Mouse (Mus musculus): ENCODE results near the gene Irf9. TPM values are rescaled to one million over a fixed set of nuclear protein-coding genes. Genes with fewer than 3 reads are reported as not detected.

Gene Irf9
- total and polyA plus RNA-seq, 3 experiments = 9.2 to 12.8 (median 9.6) TPM

- peaks cover 4 to 32% of the 10 kb centered on the region in 2 experiments; a peak in 3 of 4 replicates for H3K4me1 ChIP-seq (ENCODE audit: control insufficient read depth in 1 of 2, insufficient read depth in 2 of 2)
- no peak for DNase-seq (ENCODE audit: extremely low read depth)
- no peak overlapping the region for H3K9ac ChIP-seq (ENCODE audit: insufficient read depth, low read depth)
- peaks cover 56 to 79% of the 10 kb centered on the region in 2 experiments for H3K36me3 ChIP-seq (replicated peaks in 1 of 2; ENCODE audit: control insufficient read depth in 1 of 2, insufficient read depth in 1 of 2, low read length in 1 of 2)
- no peaks in the 10 kb centered on the region for H3K27me3 ChIP-seq (replicated peaks)
- H3K4me2 ChIP-seq (ENCODE audit: insufficient read depth, low read depth, poor library complexity, severe bottlenecking) = no peak overlapping the region
- in situ Hi-C loops (cut with MboI; ENCODE audit: low pct_ligation_motif_present, low pct_unique_long_range_greater_than_20kb, low sequenced_read_pairs) (no loop called here), dilution Hi-C loops (cut with MboI; ENCODE audit: extremely low pct_ligation_motif_present, extremely low pct_unique_long_range_greater_than_20kb, low sequenced_read_pairs) (no loop called here)
- no peaks in the 10 kb centered on the region for H3K9me3 ChIP-seq (replicated peaks; ENCODE audit: low read length)
- H3K79me2 ChIP-seq (replicated peaks; ENCODE audit: control insufficient read depth, extremely low read depth, insufficient read depth, poor library complexity, severe bottlenecking) = no peaks in the 10 kb centered on the region
- H3K4me3 ChIP-seq (replicated peaks in 1 of 3; ENCODE audit: low read depth in 2 of 3, low read length in 2 of 3, poor library complexity in 1 of 3) = no peak overlapping the region
- no peak for TF ChIP-seq POLR2AphosphoS2 (IDR thresholded peaks at IDR 0.05; ENCODE audit: low read depth, low read length)
- TF ChIP-seq JUN (IDR thresholded peaks at IDR 0.05; ENCODE audit: insufficient read depth, low read depth, low read length) = no peak
- TF ChIP-seq ZC3H11A (IDR thresholded peaks at IDR 0.05; ENCODE audit: low read depth, low read length) = no peak
- TF ChIP-seq SIN3A (IDR thresholded peaks at IDR 0.05; ENCODE audit: low read length) = no peak
- no peak for TF ChIP-seq ZKSCAN1 (IDR thresholded peaks at IDR 0.05; ENCODE audit: borderline replicate concordance, low read depth, low read length)
- no peak for TF ChIP-seq IRF4 (IDR thresholded peaks at IDR 0.05; ENCODE audit: low read depth, low read length)
- TF ChIP-seq E2F4 (IDR thresholded peaks at IDR 0.05; ENCODE audit: insufficient replicate concordance, low read depth, low read length) = no peak
- TF ChIP-seq RAD21 (IDR thresholded peaks at IDR 0.05; ENCODE audit: low read depth, low read length) = no peak
- no peak for TF ChIP-seq USF2 (conservative IDR thresholded peaks at IDR 0.05; ENCODE audit: low read depth, low read length)
- TF ChIP-seq BHLHE40 (IDR thresholded peaks at IDR 0.05; ENCODE audit: low read depth, low read length) = no peak
- no peak for TF ChIP-seq TBP (conservative IDR thresholded peaks at IDR 0.05; ENCODE audit: low read depth, low read length)
- no peak for TF ChIP-seq GABPA (IDR thresholded peaks at IDR 0.05; ENCODE audit: insufficient replicate concordance, low read depth, low read length)
- H3K27ac ChIP-seq (ENCODE audit: insufficient read depth, low read depth) = no peak overlapping the region
Measured at GRCm38 (mm10) chr14:55605743-55606459, 2.5 kb downstream of the Irf9 start.

DNA sequence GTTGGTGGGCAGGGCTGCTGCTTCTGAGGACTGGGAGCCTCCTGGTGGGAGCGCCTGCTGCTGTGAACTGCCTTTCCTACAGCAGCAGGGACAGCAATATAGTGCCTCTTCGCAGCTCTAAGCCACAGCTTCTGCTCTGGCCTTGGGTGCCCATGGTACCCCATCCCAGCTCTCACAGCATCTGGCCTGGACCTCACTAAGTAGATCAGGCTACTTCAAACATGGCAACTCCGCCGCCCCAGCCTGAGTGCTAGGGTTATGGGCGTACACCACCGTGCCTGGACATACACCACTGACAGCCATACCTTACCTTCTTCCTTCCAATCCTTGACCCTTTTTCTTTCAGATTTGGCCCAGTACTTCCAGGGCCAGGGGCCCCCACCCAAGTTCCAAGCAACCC, 5.0 kb downstream of the Irf9 start:
- H3K9me3 ChIP-seq (replicated peaks; ENCODE audit: low read length) = no peaks in the 10 kb centered on the region
- peaks cover 35 to 57% of the 10 kb centered on the region in 2 experiments for H3K36me3 ChIP-seq (replicated peaks in 1 of 2; ENCODE audit: control insufficient read depth in 1 of 2, insufficient read depth in 1 of 2, low read length in 1 of 2)
- no peaks in the 10 kb centered on the region for H3K27me3 ChIP-seq (replicated peaks)
- TF ChIP-seq SMC3 (IDR thresholded peaks at IDR 0.05; ENCODE audit: low read depth, low read length) (no peak), POLR2AphosphoS2 (IDR thresholded peaks at IDR 0.05; ENCODE audit: low read depth, low read length) (no peak), NELFE (IDR thresholded peaks at IDR 0.05; ENCODE audit: low read depth, low read length) (no peak), E2F4 (IDR thresholded peaks at IDR 0.05; ENCODE audit: insufficient replicate concordance, low read depth, low read length) (no peak), MEF2A (IDR thresholded peaks at IDR 0.05; ENCODE audit: borderline replicate concordance, low read depth, low read length) (no peak), ELF1 (IDR thresholded peaks at IDR 0.05; ENCODE audit: low read depth, low read length) (no peak), ETS1 (conservative IDR thresholded peaks at IDR 0.05; ENCODE audit: low read depth, low read length) (no peak), RAD21 (IDR thresholded peaks at IDR 0.05; ENCODE audit: low read depth, low read length) (no peak), CHD2 (IDR thresholded peaks at IDR 0.05; ENCODE audit: low read length) (no peak), ZC3H11A (IDR thresholded peaks at IDR 0.05; ENCODE audit: low read depth, low read length) (no peak), JUN (IDR thresholded peaks at IDR 0.05; ENCODE audit: insufficient read depth, low read depth, low read length) (no peak), MAX (IDR thresholded peaks at IDR 0.05; ENCODE audit: low read length) (no peak), ZMIZ1 (IDR thresholded peaks at IDR 0.05; ENCODE audit: low read depth, low read length) (no peak), MAFK (IDR thresholded peaks at IDR 0.05; ENCODE audit: insufficient replicate concordance, low read length) (no peak), CHD1 (IDR thresholded peaks at IDR 0.05; ENCODE audit: low read depth, low read length) (no peak), RCOR1 (conservative IDR thresholded peaks at IDR 0.05; ENCODE audit: low read depth, low read length) (no peak), NRF1 (IDR thresholded peaks at IDR 0.05; ENCODE audit: low read depth, low read length) (no peak)
- no peak for DNase-seq (ENCODE audit: extremely low read depth)
- peaks cover 4 to 20% of the 10 kb centered on the region in 2 experiments; a peak in 3 of 4 replicates for H3K4me1 ChIP-seq (ENCODE audit: control insufficient read depth in 1 of 2, insufficient read depth in 2 of 2)
- in situ Hi-C loops (cut with MboI; ENCODE audit: low pct_ligation_motif_present, low pct_unique_long_range_greater_than_20kb, low sequenced_read_pairs) = no loop called here
- H3K4me3 ChIP-seq (replicated peaks in 1 of 3; ENCODE audit: low read depth in 2 of 3, low read length in 2 of 3, poor library complexity in 1 of 3) = no peak overlapping the region
- H3K9ac ChIP-seq (ENCODE audit: insufficient read depth, low read depth) = no peak overlapping the region
- dilution Hi-C loops (cut with MboI; ENCODE audit: extremely low pct_ligation_motif_present, extremely low pct_unique_long_range_greater_than_20kb, low sequenced_read_pairs) = no loop called here
- H3K27ac ChIP-seq (ENCODE audit: insufficient read depth, low read depth) = no peak overlapping the region
- H3K4me2 ChIP-seq (ENCODE audit: insufficient read depth, low read depth, poor library complexity, severe bottlenecking) = no peak overlapping the region
- H3K79me2 ChIP-seq (replicated peaks; ENCODE audit: control insufficient read depth, extremely low read depth, insufficient read depth, poor library complexity, severe bottlenecking) = no peaks in the 10 kb centered on the region

Measured in CH12.LX (cell line).